Mouse (Mus musculus): Measurements from ENCODE around the gene 4931409K22Rik.

DNA sequence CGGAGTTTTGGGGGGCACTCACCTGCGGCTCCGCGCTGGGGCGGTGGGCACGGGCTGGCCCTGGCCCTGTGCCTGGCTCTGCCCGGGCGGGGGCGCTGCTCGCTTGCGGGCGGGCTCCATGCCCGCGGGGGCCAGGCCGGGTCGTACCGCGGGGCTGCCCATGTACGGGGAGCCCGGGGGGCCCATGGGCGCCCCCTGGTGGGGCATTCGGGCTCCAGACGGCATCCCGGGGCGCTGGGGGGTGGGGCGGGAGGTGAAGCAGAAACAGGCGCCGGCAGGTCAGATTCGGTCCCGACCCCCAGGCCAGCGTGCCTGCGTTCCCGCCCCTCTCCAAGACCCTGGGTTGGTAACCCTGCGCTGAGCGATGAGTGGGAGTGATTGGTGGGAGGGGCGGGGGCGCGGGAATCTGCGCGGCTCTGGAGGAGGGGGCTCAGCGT, 42.0 kb upstream of the 4931409K22Rik start:
- TF ChIP-seq CTCF (IDR thresholded peaks at IDR 0.05; ENCODE audit: control insufficient read depth, insufficient read depth, low read length) (peak; percentile 7; the same call in 1 of the 2 replicates), POLR2A (IDR thresholded peaks at IDR 0.05; ENCODE audit: borderline replicate concordance, control insufficient read depth, low read depth, low read length) (no peak)
